Mouse (Mus musculus) liver, embryonic 14.5 days (tissue): ENCODE measurements at regions not wholly inside any gene's neighbourhood (a gene's known extent, or its start where the extent isn't known, plus 50 kb on each side); places are given as distances from the start of the nearest gene placed in this dataset.

Experiments
- ATAC-seq: fragments of 200-750 bp; cut with Nextera tagmentation; 2 replicates; pipeline ENCODE4 v1.8.0; 2017; ENCODE audit warnings: moderate number of reproducible peaks, mild to moderate bottlenecking, moderate library complexity; ENCODE audit not compliant: insufficient read depth
- DNase-seq, 3 experiments: peaks; one replicate each; pipeline ENCODE4 v3.0.0-alpha.2; 2012 to 2013; ENCODE audit warnings: low read depth in 3 of 3, low spot score in 3 of 3
- H3K27ac ChIP-seq: fragments of 300-500 bp; sonication (generic); 2 replicates; pipeline ENCODE4 v1.5.1; 2014; ENCODE audit warnings: moderate library complexity, mild to moderate bottlenecking, control low read depth, inconsistent platforms
- H3K27me3 ChIP-seq: fragments of 300-500 bp; sonication (generic); 2 replicates; pipeline ENCODE4 v1.6.1; 2014; ENCODE audit warnings: mild to moderate bottlenecking, low read length, moderate library complexity; ENCODE audit not compliant: control insufficient read depth, insufficient read depth
- H3K36me3 ChIP-seq: fragments of 300-500 bp; sonication (generic); replicated peaks from 2 replicates; pipeline ENCODE4 v1.6.1; 2014; ENCODE audit warnings: low read depth; ENCODE audit not compliant: control insufficient read depth, insufficient read depth
- H3K4me1 ChIP-seq, 2 experiments: fragments of 200-500 bp in 1 of 2; fragments of 300-500 bp in 1 of 2; sonication (generic) in 1 of 2; replicated peaks; 2 replicates each; pipeline ENCODE4 v1.6.1; 2012 to 2014; ENCODE audit warnings: antibody characterized with exemption in 1 of 2, inconsistent platforms in 1 of 2, low read length in 1 of 2; ENCODE audit not compliant: control insufficient read depth in 2 of 2, insufficient read depth in 2 of 2
- H3K4me2 ChIP-seq: fragments of 300-500 bp; sonication (generic); 2 replicates; pipeline ENCODE4 v1.6.1; 2014; ENCODE audit warnings: low read depth, mild to moderate bottlenecking, control low read depth, moderate library complexity
- H3K4me3 ChIP-seq, 2 experiments: fragments of 200-500 bp in 1 of 2; fragments of 300-500 bp in 1 of 2; sonication (generic) in 1 of 2; 2 replicates each; pipeline ENCODE4 v1.5.1; 2012 to 2014; ENCODE audit warnings: low read depth in 2 of 2, low read length in 2 of 2, mild to moderate bottlenecking in 2 of 2, control low read depth in 1 of 2, inconsistent platforms in 1 of 2, moderate library complexity in 1 of 2; ENCODE audit not compliant: insufficient read depth in 1 of 2
- H3K9ac ChIP-seq: fragments of 300-500 bp; sonication (generic); replicated peaks from 2 replicates; pipeline ENCODE4 v1.6.1; 2014; ENCODE audit warnings: mild to moderate bottlenecking, control low read depth, moderate library complexity
- H3K9me3 ChIP-seq: fragments of 300-500 bp; sonication (generic); 2 replicates; pipeline ENCODE4 v1.6.1; 2016; ENCODE audit warnings: low read length, mixed read lengths; ENCODE audit not compliant: control insufficient read depth
- CTCF ChIP-seq: IDR thresholded peaks from 2 replicates; pipeline ENCODE4 v1.5.1; 2016; ENCODE audit warnings: antibody characterized with exemption, low read depth, control low read depth
- EP300 ChIP-seq: IDR thresholded peaks from 2 replicates; pipeline ENCODE4 v1.6.1; 2016; ENCODE audit warnings: antibody characterized with exemption, low read depth
- WGBS: fragments of 180-500 bp; shearing (Covaris S2); extraction: QIAGEN DNeasy Blood & Tissue Kit; methylation state at CpG from one replicate; pipeline ENCODE4 v1.1.7; 2014; ENCODE audit not compliant: insufficient replicate concordance; 5-methylcytosine and 5-hydroxymethylcytosine counted together

DNA sequence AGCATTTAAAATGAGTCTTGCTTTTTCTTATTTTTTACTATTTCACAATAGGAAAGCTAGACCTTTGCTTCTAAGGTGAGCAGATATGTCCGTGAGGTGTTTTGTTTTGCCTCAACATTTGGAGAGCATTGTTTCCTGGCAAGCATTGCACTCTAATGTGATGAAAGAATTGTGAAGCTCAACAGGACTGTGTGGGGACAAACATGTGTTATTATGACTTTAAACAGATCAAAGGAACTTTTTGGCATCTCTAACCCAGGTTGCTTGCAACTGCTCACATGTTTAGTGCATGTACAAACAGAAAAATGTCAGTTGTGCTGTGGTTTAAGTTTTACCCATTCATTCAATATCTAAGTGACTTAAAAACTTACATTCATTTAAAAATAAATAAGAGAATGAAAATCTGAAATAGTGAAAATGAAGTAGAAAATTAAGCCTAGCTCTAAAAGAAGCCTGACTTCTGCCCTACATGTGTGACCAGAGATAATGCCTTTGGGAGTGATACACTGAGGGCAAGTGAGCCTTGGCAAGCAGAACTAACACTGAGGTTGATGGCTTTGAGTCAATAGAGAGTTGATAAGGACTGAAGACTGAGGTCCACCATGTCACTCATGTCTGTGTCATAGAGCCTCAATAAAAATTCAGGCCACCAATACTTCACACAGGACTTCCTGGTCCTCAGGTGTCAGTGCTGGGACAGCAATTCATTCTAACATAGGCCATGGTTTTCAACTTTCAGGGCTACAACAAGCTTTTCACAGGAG, 243.6 kb downstream of the Rnf152 start:
- H3K27ac ChIP-seq = no peak overlapping the region
- DNase-seq (no peak), ATAC-seq (no peak)
- H3K36me3 ChIP-seq = no peaks in the 10 kb centered on the region
- H3K27me3 ChIP-seq = no peaks in the 10 kb centered on the region
- no peaks in the 10 kb centered on the region for H3K9me3 ChIP-seq
- no peak overlapping the region for H3K9ac ChIP-seq
- H3K4me1 ChIP-seq = no peaks in the 10 kb centered on the region
- no peak overlapping the region for H3K4me3 ChIP-seq
- TF ChIP-seq CTCF (no peak), EP300 (no peak)
- no peak overlapping the region for H3K4me2 ChIP-seq
- 43% methylated on average over 1 of the region's 1 CpGs for WGBS

GRCm38 (mm10) chr1:105111236-105111635, 245.3 kb downstream of the Rnf152 start:
- Histone ChIP-seq H3K27ac (no peak overlapping the region), H3K4me2 (no peak overlapping the region), H3K27me3 (no peaks in the 10 kb centered on the region), H3K4me1 (no peaks in the 10 kb centered on the region), H3K9me3 (no peaks in the 10 kb centered on the region), H3K36me3 (no peaks in the 10 kb centered on the region), H3K9ac (no peak overlapping the region), H3K4me3 (no peak overlapping the region)
- TF ChIP-seq EP300 (no peak), CTCF (no peak)
- WGBS = 57% methylated on average over 4 of the region's 4 CpGs
- no peak for DNase-seq
- no peak for ATAC-seq

DNA sequence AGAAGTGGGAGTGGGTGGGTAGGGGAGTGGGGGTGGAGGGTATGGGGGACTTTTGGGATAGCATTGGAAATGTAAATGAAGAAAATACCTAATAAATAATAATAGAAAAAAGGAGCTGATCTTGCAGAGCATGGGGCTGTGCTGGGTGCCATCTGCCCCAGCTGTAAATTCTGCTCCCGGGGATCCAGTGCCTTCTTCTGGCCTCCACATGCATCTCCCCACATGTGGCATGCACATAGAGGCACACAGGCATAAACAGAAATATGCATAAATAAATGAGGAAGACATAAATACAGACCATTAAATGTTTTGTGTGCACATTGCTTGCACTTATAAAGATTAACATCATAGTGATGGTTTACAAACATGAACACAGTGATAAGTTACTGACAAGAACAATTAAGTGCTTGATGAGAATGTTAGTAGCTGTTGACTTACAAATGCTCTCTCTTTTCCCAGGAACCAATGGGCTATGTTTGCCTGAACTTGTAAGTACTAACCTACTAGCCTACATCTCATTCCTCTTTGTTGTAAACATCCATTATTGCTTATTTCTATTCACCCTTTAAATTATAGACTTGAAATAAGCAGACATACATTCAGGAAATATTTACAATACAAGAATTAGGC, 245.8 kb downstream of the Rnf152 start:
- Histone ChIP-seq H3K4me2 (no peak overlapping the region), H3K36me3 (no peaks in the 10 kb centered on the region), H3K27ac (no peak overlapping the region), H3K4me3 (no peak overlapping the region), H3K4me1 (no peaks in the 10 kb centered on the region), H3K9me3 (no peaks in the 10 kb centered on the region), H3K9ac (no peak overlapping the region), H3K27me3 (no peaks in the 10 kb centered on the region)
- DNase-seq = no peak
- ATAC-seq = no peak
- WGBS = 75% methylated on average over 1 of the region's 1 CpGs
- TF ChIP-seq EP300 = no peak
- no peak for TF ChIP-seq CTCF

DNA sequence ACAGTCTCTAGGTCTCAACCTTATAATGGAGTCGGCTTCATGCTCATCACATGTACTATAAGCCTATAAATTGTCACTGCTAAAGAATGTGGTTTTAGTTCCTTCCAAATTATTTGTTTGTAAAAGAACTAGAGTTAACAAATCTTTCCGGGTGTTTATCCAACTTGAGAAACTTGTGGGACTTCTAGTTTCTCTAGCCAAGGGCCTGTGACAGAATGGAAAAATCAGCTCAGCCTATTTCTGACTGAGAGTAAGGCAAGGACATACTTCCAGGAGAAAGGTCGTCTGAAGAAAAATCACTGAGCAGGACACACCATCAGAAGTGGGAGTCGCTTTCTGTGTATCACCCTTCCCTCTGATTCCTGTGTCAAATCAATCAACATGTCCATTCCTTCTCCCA, 248.7 kb downstream of the Rnf152 start:
- no peaks in the 10 kb centered on the region for H3K36me3 ChIP-seq
- no peaks in the 10 kb centered on the region for H3K4me1 ChIP-seq
- no peak overlapping the region for H3K4me3 ChIP-seq
- DNase-seq = no peak
- H3K4me2 ChIP-seq = no peak overlapping the region
- no peak for TF ChIP-seq CTCF
- TF ChIP-seq EP300 = no peak
- no peak for ATAC-seq
- no peak overlapping the region for H3K27ac ChIP-seq
- H3K9me3 ChIP-seq = no peaks in the 10 kb centered on the region
- no peak overlapping the region for H3K9ac ChIP-seq
- WGBS = 57% methylated on average over 4 of the region's 4 CpGs
- H3K27me3 ChIP-seq = no peaks in the 10 kb centered on the region

- no peaks in the 10 kb centered on the region for H3K36me3 ChIP-seq
- H3K4me2 ChIP-seq = no peak overlapping the region
- H3K9ac ChIP-seq = no peak overlapping the region
- 64% methylated on average over 1 of the region's 1 CpGs for WGBS
- DNase-seq (no peak), ATAC-seq (no peak)
- no peaks in the 10 kb centered on the region for H3K27me3 ChIP-seq
- no peak overlapping the region for H3K4me3 ChIP-seq
- H3K4me1 ChIP-seq = no peaks in the 10 kb centered on the region
- no peak for TF ChIP-seq EP300
- TF ChIP-seq CTCF = no peak
- H3K9me3 ChIP-seq = no peaks in the 10 kb centered on the region
- H3K27ac ChIP-seq = no peak overlapping the region
Observed at GRCm38 (mm10) chr1:105107257-105107656, 249.3 kb downstream of the Rnf152 start.
